Mouse (Mus musculus) left cerebral cortex, adult 8-10 months (tissue): ENCODE data around the gene Acan. TPM values are rescaled to one million over a fixed set of nuclear protein-coding genes. Genes with fewer than 3 reads are reported as not detected.

ENCODE experiments used
- DNase-seq, 2 experiments: peaks; one replicate each; pipeline ENCODE4 v3.0.0; 2022; ENCODE audit warnings: low spot score in 2 of 2
- total RNA-seq, 4 experiments: library from RNA; stranded (reverse); gene quantifications; 2 replicates each; pipeline ENCODE4 v1.2.4; 2022

The Acan gene
- total RNA-seq, 4 experiments from 2014 or later: 3.7 to 4.7 (median 4.4) TPM

GRCm38 (mm10) chr7:79139328-79139824, 86.1 kb downstream of the Acan start:
- no peak for DNase-seq

- no peak for DNase-seq
These were observed 86.8 kb downstream of the Acan start for GRCm38 (mm10) chr7:79139891-79140591.

GRCm38 (mm10) chr7:79140897-79141296, 87.6 kb downstream of the Acan start:
- DNase-seq: peak; percentile 52 to 71

GRCm38 (mm10) chr7:79147011-79147837, 93.9 kb downstream of the Acan start:
- DNase-seq: no peak

GRCm38 (mm10) chr7:79147931-79148653, 94.8 kb downstream of the Acan start:
- DNase-seq: no peak

- DNase-seq: peak; percentile 35 to 61
These were observed 95.5 kb downstream of the Acan start, which contains the start of gene Mfge8 for GRCm38 (mm10) chr7:79148711-79149266. Gene Mfge8, minus strand, starts transcription at chr7:79149060.

GRCm38 (mm10) chr7:79149522-79149921, 96.2 kb downstream of the Acan start:
- DNase-seq: no peak

GRCm38 (mm10) chr7:79159406-79159805, 106.1 kb downstream of the Acan start:
- no peak for DNase-seq

Other genes with a start within 250 kb of the Acan start
- gene Det1, start 206.2 kb upstream of the Acan start, total RNA-seq: 1 to 10 TPM; 6.3 to 7.1 (median 6.4) TPM
- 10 to 100 TPM; 20.1 to 24.7 (median 21.9) TPM for gene Aen, start 157.6 kb upstream of the Acan start, total RNA-seq
- gene Isg20, start 140.1 kb upstream of the Acan start, total RNA-seq: 1 to 10 TPM in 2 of 4 experiments, under 1 TPM in 1, not detected in 1; 0.57 to 1.5 (median 1.1) TPM
- 1 to 10 TPM; 1.2 to 2.4 (median 1.9) TPM for gene Hapln3, start 77.5 kb downstream of the Acan start, total RNA-seq
- 100 to 1,000 TPM; 183 to 219 (median 203) TPM for gene Mfge8, start 95.6 kb downstream of the Acan start, total RNA-seq
- gene Abhd2, start 219.7 kb downstream of the Acan start, total RNA-seq: 100 to 1,000 TPM; 106 to 135 (median 117) TPM